Mouse (Mus musculus) kidney, adult 2 months (tissue): ENCODE measurements around the gene Rassf7.

Experiments
- CTCF ChIP-seq: fragments of 200-500 bp; conservative IDR thresholded peaks from 2 replicates; pipeline ENCODE4 v1.5.1; 2011; ENCODE audit warnings: low read depth, mild to moderate bottlenecking, control low read depth, low read length, moderate library complexity, mixed read lengths; ENCODE audit not compliant: insufficient read depth, insufficient read length
- POLR2A ChIP-seq: fragments of 200-500 bp; IDR thresholded peaks from one replicate; pipeline ENCODE4 v1.6.1; 2011; ENCODE audit warnings: low read depth, low read length, control low read depth

DNA sequence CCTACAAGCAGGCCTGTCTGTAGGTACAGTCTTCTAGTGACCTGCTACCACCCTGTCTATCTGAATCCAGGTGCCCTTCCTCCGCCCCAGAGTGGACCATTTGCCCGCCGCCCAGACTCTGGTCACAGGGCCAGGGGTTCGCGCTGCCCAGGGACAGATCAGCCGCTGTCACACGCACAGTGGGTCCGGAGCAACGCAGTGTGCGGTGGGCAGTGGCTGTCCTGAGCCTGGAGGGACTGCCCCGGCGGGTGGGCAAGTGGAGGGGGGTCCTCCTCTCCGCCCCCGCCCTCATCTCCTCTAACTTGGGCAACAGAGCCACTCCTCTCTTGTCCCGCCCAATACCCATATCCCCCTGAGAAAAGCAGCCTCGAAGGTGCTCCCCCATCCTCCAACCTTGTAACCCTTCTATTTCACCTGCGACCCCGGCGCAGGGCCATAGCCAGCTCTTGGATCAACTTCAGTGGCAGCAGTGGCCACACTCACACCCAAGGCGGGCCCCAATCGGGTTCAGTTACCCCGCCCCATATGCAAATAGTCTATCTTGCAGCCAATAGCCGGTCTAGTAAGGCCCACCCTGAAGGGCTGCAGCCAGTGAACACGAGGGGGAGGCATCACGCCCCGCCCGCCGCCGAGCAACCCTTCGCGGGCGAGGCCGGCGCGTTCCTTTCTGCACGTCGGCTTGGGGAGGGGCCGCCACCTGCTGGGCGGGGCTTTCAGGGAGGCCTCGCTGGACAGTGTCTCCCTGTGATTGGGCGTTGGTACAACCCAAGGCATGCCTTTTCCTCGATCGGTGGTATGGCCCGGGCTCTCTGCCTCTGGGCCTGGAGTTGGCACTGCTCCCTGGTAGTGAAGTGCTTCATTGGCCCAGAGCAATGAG is 5.8 kb downstream of the Rassf7 start:
- TF ChIP-seq CTCF (no peak), POLR2A (no peak)
